In the genomic region with DNA sequence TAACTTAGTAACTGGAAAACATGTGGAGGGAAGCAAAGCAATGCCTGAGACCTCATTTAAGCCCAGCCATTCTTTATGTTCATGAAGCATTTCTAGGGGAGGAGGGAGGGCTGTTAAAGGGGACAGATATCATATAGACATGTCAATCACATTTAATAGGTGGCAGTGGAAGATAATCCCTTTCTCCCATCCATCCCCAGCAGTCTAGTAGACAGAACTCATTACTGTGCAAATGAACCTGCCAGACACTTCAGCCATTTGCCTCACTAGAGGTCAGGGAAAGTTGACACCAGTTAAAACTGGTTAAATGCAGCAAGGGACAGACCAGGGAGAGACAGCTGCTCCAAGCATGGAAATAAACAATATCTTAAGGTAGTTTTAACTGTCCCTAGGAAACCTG, we compare ENCODE assay signal across 14 mouse cellular contexts.
DNase-seq lines count a peak whose midpoint lies in the region; ATAC-seq lines count a peak whose summit lies in the region.
"Had no signal": no experiment of that assay in that cellular context is flagged by ENCODE, and none has a peak within 500 bp of the region (broad histone marks: within the 10 kb centered on the region; RNA-seq: fewer than 3 reads in every experiment).

No protein-coding gene starts in this region.

- H3K36me3 ChIP-seq in forebrain, embryonic 10.5 days (replicated peaks): no peaks in the 10 kb centered on the region
- no peaks in the 10 kb centered on the region for H3K36me3 ChIP-seq in forebrain, embryonic 15.5 days
- no peaks in the 10 kb centered on the region for H3K36me3 ChIP-seq in hindbrain, embryonic 12.5 days
- no peaks in the 10 kb centered on the region for H3K36me3 ChIP-seq in midbrain, embryonic 12.5 days
- H3K36me3 ChIP-seq: embryonic facial prominence, embryonic 15.5 days; heart, embryonic 12.5 days had no signal

- H3K27me3 ChIP-seq in forebrain, embryonic 10.5 days (ENCODE audit: poor library complexity, severe bottlenecking): peaks cover 18% of the 10 kb centered on the region
- H3K27me3 ChIP-seq in forebrain, embryonic 15.5 days: no peaks in the 10 kb centered on the region
- no peaks in the 10 kb centered on the region for H3K27me3 ChIP-seq in hindbrain, embryonic 12.5 days
- H3K27me3 ChIP-seq in midbrain, embryonic 12.5 days: no peaks in the 10 kb centered on the region
- H3K27me3 ChIP-seq: embryonic facial prominence, embryonic 15.5 days; heart, embryonic 12.5 days had no signal

- no peak for ATAC-seq in forebrain, embryonic 15.5 days (replicated peaks)
- ATAC-seq in hindbrain, embryonic 12.5 days (ENCODE audit: low FRiP score): peak; percentile 92
- ATAC-seq in midbrain, embryonic 12.5 days (ENCODE audit: low FRiP score, low read depth): peak; percentile 96
- ATAC-seq: inflammation-experienced regulatory T-cells, adult 6 months had no signal

- no peak overlapping the region for H3K4me2 ChIP-seq in forebrain, embryonic 15.5 days (replicated peaks)
- H3K4me2 ChIP-seq in hindbrain, embryonic 12.5 days (replicated peaks): no peak overlapping the region
- no peak overlapping the region for H3K4me2 ChIP-seq in midbrain, embryonic 12.5 days (replicated peaks)
- H3K4me2 ChIP-seq: embryonic facial prominence, embryonic 15.5 days; heart, embryonic 12.5 days; liver, embryonic 11.5 days had no signal

- DNase-seq in forebrain, embryonic 10.5 days (ENCODE audit: extremely low spot score, low spot score): peak; percentile 23
- peak; percentile 78 for DNase-seq in embryo, embryonic 10 days (ENCODE audit: low spot score)
- DNase-seq in frontal cortex, postnatal 10 days (ENCODE audit: low spot score in 2 of 2): no peak
- no peak for DNase-seq in cerebellum, adult 18-20 months
- DNase-seq in MN1 (ENCODE audit: low spot score): no peak
- DNase-seq: right cerebral cortex, postnatal 14 days had no signal

- peaks cover 15% of the 10 kb centered on the region for H3K4me1 ChIP-seq in forebrain, embryonic 10.5 days
- H3K4me1 ChIP-seq in forebrain, embryonic 15.5 days: no peaks in the 10 kb centered on the region
- H3K4me1 ChIP-seq in hindbrain, embryonic 12.5 days: peaks cover 4% of the 10 kb centered on the region; the same call in 1 of the 2 replicates
- H3K4me1 ChIP-seq in midbrain, embryonic 12.5 days: 0 out of 2 replicates have a peak, but pooled peaks cover 4% of the 10 kb centered on the region
- H3K4me1 ChIP-seq: embryonic facial prominence, embryonic 15.5 days; heart, embryonic 12.5 days had no signal

- no peak overlapping the region for H3K9ac ChIP-seq in forebrain, embryonic 15.5 days (replicated peaks)
- no peak overlapping the region for H3K9ac ChIP-seq in hindbrain, embryonic 12.5 days
- no peak overlapping the region for H3K9ac ChIP-seq in midbrain, embryonic 12.5 days (replicated peaks)
- H3K9ac ChIP-seq: embryonic facial prominence, embryonic 15.5 days; heart, embryonic 12.5 days had no signal

- H3K4me3 ChIP-seq in forebrain, embryonic 10.5 days: no peak overlapping the region
- no peak overlapping the region for H3K4me3 ChIP-seq in forebrain, embryonic 15.5 days
- no peak overlapping the region for H3K4me3 ChIP-seq in hindbrain, embryonic 12.5 days
- H3K4me3 ChIP-seq in midbrain, embryonic 12.5 days: no peak overlapping the region
- H3K4me3 ChIP-seq: embryonic facial prominence, embryonic 15.5 days; heart, embryonic 12.5 days; myocyte had no signal

- H3K9me3 ChIP-seq in forebrain, embryonic 10.5 days: no peaks in the 10 kb centered on the region
- H3K9me3 ChIP-seq in forebrain, embryonic 15.5 days: no peaks in the 10 kb centered on the region
- H3K9me3 ChIP-seq in hindbrain, embryonic 12.5 days (replicated peaks): no peaks in the 10 kb centered on the region
- no peaks in the 10 kb centered on the region for H3K9me3 ChIP-seq in midbrain, embryonic 12.5 days
- H3K9me3 ChIP-seq: embryonic facial prominence, embryonic 15.5 days; heart, embryonic 12.5 days had no signal

- no peak overlapping the region for H3K27ac ChIP-seq in forebrain, embryonic 10.5 days
- H3K27ac ChIP-seq in forebrain, embryonic 15.5 days (replicated peaks): no peak overlapping the region
- no peak overlapping the region; the same call in 1 of the 2 replicates for H3K27ac ChIP-seq in hindbrain, embryonic 12.5 days
- no peak overlapping the region for H3K27ac ChIP-seq in midbrain, embryonic 12.5 days (replicated peaks)
- H3K27ac ChIP-seq: embryonic facial prominence, embryonic 15.5 days had no signal

Comparison
In these comparisons a context has a peak if more than half of its experiments do, and no peak if none do; other contexts are left out.
1. DNase-seq: peak in forebrain, embryonic 10.5 days (single experiment) and embryo, embryonic 10 days (single experiment); none in frontal cortex, postnatal 10 days (0 of 2), cerebellum, adult 18-20 months (0 of 2) and MN1 (single experiment).